Mouse (Mus musculus) liver, embryonic 14.5 days (tissue): ENCODE data around the gene Map1lc3b.

ENCODE experiments used
- CTCF ChIP-seq: IDR thresholded peaks from 2 replicates; pipeline ENCODE4 v1.5.1; 2016; ENCODE audit warnings: antibody characterized with exemption, low read depth, control low read depth
- EP300 ChIP-seq: IDR thresholded peaks from 2 replicates; pipeline ENCODE4 v1.6.1; 2016; ENCODE audit warnings: antibody characterized with exemption, low read depth

DNA sequence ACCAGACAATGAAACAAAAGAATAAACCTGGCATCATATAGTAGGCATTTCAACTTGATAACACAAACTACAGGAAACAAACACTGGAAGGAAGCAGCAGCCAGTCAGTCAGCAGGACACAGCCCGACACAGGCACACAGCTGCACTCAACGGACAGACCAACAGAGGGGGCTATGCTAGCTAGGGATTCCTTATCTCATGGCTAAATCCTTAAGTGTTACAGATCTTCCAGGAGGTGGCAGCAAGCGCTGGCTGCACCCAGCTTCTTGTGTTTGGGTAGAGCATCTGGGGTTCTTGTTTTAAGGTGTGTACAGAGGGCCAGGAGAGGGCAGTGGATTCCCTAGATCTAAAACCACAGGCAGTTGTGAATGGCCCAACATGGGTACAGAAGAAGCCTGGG, 12.7 kb downstream of the Map1lc3b start:
- TF ChIP-seq CTCF = peak; percentile 85
- no peak for TF ChIP-seq EP300
